Mouse (Mus musculus): ENCODE data around the gene Ptgs1. TPM values are rescaled to one million over a fixed set of nuclear protein-coding genes. Genes with fewer than 3 reads are reported as not detected.
A peak's percentile ranks its signal among the peaks of the same experiment; 100 is the strongest.

Ptgs1 gene
- total and polyA plus RNA-seq, 3 experiments = 15.0 to 26.2 (median 15.6) TPM

DNA sequence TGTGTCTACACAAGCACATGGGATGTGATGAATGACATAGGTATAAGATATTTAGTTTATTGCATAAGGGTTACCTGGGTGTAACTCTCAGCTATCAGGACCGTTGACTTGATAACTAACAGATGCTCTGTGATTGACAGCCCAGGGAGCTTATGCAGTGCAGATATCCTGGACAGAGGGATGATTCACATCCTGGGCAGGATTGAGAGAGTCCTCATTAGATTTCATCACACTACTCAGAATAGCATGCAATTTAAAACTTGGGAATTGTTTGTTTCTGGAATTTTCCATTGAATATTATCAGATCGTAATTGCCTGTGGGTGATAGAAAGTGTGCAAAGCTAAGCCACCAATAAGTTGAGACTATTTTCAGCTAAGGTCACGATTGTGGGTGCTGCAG is 17.7 kb downstream of the Ptgs1 start:
- no peak for DNase-seq

DNA sequence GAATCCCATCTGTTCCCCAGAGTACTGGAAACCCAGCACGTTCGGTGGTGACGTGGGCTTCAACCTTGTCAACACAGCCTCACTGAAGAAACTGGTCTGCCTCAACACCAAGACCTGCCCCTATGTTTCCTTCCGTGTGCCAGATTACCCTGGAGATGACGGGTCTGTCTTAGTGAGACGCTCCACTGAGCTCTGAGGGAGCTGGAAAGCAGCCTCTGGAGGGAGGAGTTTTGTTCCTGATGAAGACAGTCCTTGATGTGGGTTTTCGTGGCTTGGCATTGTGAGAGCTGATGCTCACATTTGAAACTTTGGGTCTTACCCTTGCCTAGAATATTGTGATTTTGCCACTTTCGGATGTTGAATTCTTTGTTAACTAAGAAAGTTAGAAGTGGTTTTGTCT is 20.9 kb downstream of the Ptgs1 start:
- no peak for DNase-seq

DNA sequence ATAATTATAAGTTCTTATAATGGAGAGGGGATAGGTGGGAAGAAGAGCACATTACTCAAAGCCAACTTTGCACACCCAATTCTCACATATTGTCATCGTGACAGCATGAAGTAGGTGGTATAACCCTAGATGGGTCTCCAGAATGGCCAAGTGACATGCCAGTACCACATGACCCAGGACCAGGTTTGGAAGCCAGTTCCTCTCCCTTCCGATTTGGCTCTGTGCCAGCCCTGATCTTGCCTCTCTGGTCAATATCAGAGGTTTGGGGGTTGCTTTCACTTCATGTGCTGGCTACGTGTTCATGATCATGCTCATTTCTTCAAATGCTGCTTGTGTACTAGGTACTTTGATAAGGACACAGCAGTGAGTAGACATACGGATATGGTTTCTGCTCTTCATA is 22.3 kb downstream of the Ptgs1 start:
- no peak for DNase-seq

GRCm38 (mm10) chr2:36254445-36254844 is 24.2 kb downstream of the Ptgs1 start:
- no peak for DNase-seq

DNA sequence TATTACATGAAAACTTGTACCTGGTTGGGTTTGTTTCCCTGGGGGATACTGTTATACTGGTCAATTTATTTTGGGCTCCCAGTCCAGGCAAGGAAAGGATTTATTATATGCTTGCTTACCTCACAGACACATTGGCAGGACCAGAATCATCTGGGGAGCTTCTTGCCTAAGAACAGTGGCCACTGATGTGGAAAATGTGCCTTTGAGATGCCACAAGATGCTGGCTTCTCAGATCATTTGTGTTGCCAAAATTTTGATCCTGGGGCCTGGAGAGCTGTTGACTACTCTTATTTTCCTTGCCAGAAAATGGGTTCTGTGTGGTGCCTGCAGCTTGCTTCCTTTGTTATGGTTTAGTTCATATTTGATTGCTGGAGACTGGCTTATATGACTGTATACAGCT is 26.7 kb downstream of the Ptgs1 start:
- no peak for DNase-seq

GRCm38 (mm10) chr2:36259382-36259781 is 29.2 kb downstream of the Ptgs1 start:
- DNase-seq = no peak

GRCm38 (mm10) chr2:36259798-36260540 is 29.7 kb downstream of the Ptgs1 start:
- DNase-seq = no peak

- no peak for DNase-seq
Measured at GRCm38 (mm10) chr2:36262025-36262424, 31.8 kb downstream of the Ptgs1 start.

DNA sequence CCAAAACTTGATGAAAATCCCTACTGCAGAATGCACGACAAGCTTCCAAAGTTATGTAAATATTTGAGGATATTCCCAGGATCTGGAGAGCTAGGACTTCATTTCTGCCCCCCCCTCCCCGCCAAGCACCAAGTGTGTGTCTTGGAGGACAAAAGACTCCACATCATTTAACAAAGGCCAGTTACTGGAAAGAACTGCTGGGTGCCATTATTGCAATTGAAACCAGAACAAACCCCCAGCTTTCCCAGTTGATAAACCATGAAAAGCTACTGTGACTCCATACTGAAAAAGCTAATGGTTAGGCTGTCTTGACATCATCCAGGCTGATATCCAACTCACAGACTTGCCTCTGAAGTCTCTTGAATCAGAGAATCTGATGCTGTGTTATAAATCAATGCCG is 39.2 kb downstream of the Ptgs1 start:
- DNase-seq = no peak

- no peak for DNase-seq
Measured at GRCm38 (mm10) chr2:36270186-36270585, 40.0 kb downstream of the Ptgs1 start.

- DNase-seq = no peak
Measured at GRCm38 (mm10) chr2:36271085-36271484, 40.9 kb downstream of the Ptgs1 start.

- no peak for DNase-seq
Measured at GRCm38 (mm10) chr2:36272288-36272950, 42.2 kb downstream of the Ptgs1 start.

- DNase-seq = peak; percentile 52
Measured at GRCm38 (mm10) chr2:36276454-36276853, 46.2 kb downstream of the Ptgs1 start.

GRCm38 (mm10) chr2:36278760-36279159 is 48.5 kb downstream of the Ptgs1 start:
- peak; percentile 34 for DNase-seq

DNA sequence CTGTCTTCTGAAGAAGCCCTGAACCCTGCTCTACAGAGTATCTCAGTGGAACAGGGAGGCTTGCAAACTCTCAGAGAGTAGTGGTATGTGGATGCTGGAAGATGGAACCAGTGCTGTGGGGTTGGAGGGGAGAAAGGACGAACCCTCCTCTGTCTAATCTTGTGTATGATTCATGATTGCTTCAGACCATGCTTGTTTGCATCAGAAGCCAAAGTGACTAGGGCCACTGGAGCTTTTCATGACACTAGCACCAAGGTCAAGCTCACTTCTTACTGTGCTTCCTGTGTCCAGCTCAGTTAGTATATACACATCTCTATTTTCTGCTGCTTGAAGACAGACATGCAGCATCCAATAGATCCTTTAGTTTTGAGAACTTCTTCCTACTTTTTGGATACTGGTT is 50.9 kb downstream of the Ptgs1 start:
- peak; percentile 6 for DNase-seq

- no peak for DNase-seq
Measured at GRCm38 (mm10) chr2:36282301-36282700, 52.1 kb downstream of the Ptgs1 start.

Other genes starting within 250 kb of the Ptgs1 start
- gene Ndufa8, start 181.0 kb upstream of the Ptgs1 start, total RNA-seq (2021) = 100 to 1,000 TPM; 192 to 258 TPM
- gene Ndufa8, start 181.0 kb upstream of the Ptgs1 start, polyA plus RNA-seq (2012; rRNA removed) = 42.9 and 48.8 TPM in 2 replicates
- not detected for gene Morn5, start 181.0 kb upstream of the Ptgs1 start, total RNA-seq (2021)
- gene Morn5, start 181.0 kb upstream of the Ptgs1 start, polyA plus RNA-seq (2012; rRNA removed) = 0.33 TPM in 1 of 2 replicates, not detected in the other
- gene Lhx6, start 125.0 kb upstream of the Ptgs1 start, total RNA-seq (2021) = 1 to 10 TPM; 2.0 to 2.3 TPM
- gene Lhx6, start 125.0 kb upstream of the Ptgs1 start, polyA plus RNA-seq (2012; rRNA removed) = 3.4 and 5.2 TPM in 2 replicates
- gene Mrrf, start 94.0 kb upstream of the Ptgs1 start, total RNA-seq (2021) = 10 to 100 TPM; 24.0 to 31.8 TPM
- gene Mrrf, start 94.0 kb upstream of the Ptgs1 start, polyA plus RNA-seq (2012; rRNA removed) = 18.5 and 22.2 TPM in 2 replicates
- 10 to 100 TPM; 27.0 to 27.1 TPM for gene Rbm18, start 93.7 kb upstream of the Ptgs1 start, total RNA-seq (2021)
- gene Rbm18, start 93.7 kb upstream of the Ptgs1 start, polyA plus RNA-seq (2012; rRNA removed) = 3.2 and 3.6 TPM in 2 replicates
- gene Olfr338, start 143.1 kb downstream of the Ptgs1 start, total RNA-seq (2021) = not detected
- not detected in 2 replicates for gene Olfr338, start 143.1 kb downstream of the Ptgs1 start, polyA plus RNA-seq (2012; rRNA removed)
- gene Olfr339, start 188.5 kb downstream of the Ptgs1 start, total RNA-seq (2021) = not detected
- gene Olfr339, start 188.5 kb downstream of the Ptgs1 start, polyA plus RNA-seq (2012; rRNA removed) = not detected in 2 replicates
- not detected for gene Olfr340, start 222.2 kb downstream of the Ptgs1 start, total RNA-seq (2021)
- not detected in 2 replicates for gene Olfr340, start 222.2 kb downstream of the Ptgs1 start, polyA plus RNA-seq (2012; rRNA removed)

All from adrenal gland, adult 2 months (tissue).